Mouse (Mus musculus): ENCODE measurements around the gene Ddb2. TPM values are rescaled to one million over a fixed set of nuclear protein-coding genes. Genes with fewer than 3 reads are reported as not detected.

The Ddb2 gene
- polyA plus RNA-seq (2012; ENCODE audit: insufficient read depth, insufficient read length, missing spikeins): 3.7 and 5.7 TPM in 2 replicates

DNA sequence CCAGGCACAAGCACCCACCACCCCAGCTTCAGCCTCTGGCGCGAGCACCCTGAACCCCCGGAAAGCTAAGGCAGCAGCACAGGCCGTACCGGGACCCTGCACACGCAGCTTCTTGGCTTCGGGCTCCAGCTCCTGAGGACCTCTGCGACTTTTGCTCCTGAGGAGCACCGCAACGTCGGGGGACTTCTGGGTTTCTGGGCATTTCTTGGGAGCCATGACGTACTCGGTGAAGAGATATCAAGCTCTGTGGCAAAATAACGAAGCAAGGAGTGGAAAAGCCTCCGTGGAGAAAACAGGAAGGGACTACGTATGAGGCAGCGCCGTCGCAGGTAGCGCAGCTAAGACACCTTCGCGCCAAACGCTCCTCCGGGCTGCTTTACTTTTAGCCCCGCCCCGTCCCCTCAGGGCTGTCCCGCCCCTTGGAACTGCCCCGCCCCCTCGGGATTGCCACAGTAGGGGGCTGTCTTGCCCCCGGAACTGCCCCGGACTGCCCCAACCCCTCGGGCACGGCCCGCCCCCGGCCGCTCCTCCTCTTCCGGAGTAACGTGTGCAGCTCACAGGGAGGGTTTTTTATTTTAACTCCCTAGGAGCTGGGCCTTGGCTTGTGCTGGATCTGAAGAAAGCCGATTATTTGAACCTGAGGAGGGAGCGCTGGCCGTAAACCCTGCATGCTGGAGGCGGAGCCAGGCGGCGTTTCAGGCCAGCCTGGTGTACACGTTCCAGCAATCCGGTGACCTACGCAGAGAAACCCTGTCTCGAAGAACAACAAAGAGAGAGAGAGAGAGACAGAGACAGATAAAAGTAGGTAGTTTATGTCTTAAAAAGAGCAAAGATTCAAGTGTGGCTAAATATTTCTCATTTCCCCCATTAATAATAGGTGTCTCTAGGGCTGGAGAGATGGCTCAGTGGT lies at the start of gene Ddb2:
Ddb2 (minus strand) TSS at position 382 of the 910 bp plus-strand sequence.
- H3K4me3 ChIP-seq (ENCODE audit: insufficient read depth, low read depth, low read length): peak within 1 kb of the TSS; percentile 75
- peak within 1 kb of the TSS; percentile 69 for H3K27ac ChIP-seq (replicated peaks; ENCODE audit: low read depth, low read length)
- no peaks in the 10 kb centered on the region for H3K4me1 ChIP-seq (ENCODE audit: control insufficient read depth, insufficient read depth, insufficient read length, low read length)

- H3K4me3 ChIP-seq (ENCODE audit: insufficient read depth, low read depth, low read length): no peak overlapping the region
- H3K4me1 ChIP-seq (ENCODE audit: control insufficient read depth, insufficient read depth, insufficient read length, low read length): peaks cover 3% of the 10 kb centered on the region; the same call in 1 of the 2 replicates
- H3K27ac ChIP-seq (replicated peaks; ENCODE audit: low read depth, low read length): no peak overlapping the region
These were observed 49.2 kb upstream of the Ddb2 start for GRCm38 (mm10) chr2:91285885-91286505.

DNA sequence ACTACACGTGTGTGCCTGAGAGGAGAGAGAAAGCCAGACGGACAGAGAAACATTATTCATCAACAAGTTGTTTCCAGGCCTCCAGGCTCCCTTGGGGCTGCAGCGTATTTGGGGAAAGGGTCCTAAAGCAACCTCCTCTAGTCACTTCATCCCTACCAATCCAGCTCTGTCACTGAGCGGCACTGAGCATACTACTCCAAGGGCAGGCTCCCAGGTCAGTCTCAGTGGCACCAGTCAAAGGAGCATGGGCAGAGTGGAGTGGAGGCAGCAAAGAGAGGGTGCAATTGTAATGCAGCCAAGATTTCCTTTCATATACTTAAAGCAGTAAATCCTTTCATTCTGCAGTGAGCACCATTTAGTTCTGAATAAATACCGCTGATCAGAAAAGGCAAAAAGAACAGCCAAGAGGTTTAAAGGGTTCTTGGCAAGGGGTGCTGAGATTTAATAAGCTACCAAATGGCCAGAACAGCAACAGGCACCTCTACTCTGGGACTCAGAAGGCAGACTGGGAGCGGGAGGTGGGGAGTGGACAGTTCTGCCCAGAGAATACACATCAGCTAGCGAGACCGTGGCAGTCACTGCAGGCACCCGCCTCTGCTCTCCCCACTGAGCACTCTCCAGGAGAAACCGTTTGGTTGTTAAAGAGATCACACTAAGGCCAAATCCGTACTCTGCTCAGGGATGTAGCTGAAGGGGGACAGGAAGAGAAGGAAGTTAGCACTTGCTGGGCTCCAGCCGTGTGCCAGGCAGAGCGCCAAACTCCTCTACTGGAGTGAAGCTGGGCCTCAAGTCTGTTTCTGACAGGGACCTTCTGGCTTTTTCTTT lies 47.8 kb upstream of the Ddb2 start:
- Histone ChIP-seq H3K27ac (replicated peaks; ENCODE audit: low read depth, low read length) (no peak overlapping the region), H3K4me1 (ENCODE audit: control insufficient read depth, insufficient read depth, insufficient read length, low read length) (0 out of 2 replicates have a peak, but pooled peaks cover 3% of the 10 kb centered on the region), H3K4me3 (ENCODE audit: insufficient read depth, low read depth, low read length) (no peak overlapping the region)

DNA sequence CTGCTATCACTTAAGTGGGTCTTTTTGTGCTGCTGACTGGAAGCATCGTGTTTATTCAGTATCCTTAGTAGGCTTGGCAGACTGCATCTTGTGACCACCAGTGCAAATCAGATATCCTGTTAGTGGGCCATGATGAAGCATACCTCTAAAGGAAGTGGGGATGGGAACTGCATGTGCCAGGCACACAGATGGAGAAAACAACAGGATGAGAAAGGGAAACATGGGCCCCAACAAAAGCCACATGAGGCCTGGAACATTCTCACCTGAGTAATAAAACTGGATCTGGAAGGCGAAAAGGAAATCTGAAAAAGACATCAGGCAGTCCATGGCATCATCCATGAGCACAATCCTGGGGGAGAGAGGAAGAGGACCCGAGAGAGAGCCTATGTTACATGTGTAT lies 47.2 kb upstream of the Ddb2 start:
- no peak overlapping the region for H3K27ac ChIP-seq (replicated peaks; ENCODE audit: low read depth, low read length)
- 0 out of 2 replicates have a peak, but pooled peaks cover 3% of the 10 kb centered on the region for H3K4me1 ChIP-seq (ENCODE audit: control insufficient read depth, insufficient read depth, insufficient read length, low read length)
- no peak overlapping the region for H3K4me3 ChIP-seq (ENCODE audit: insufficient read depth, low read depth, low read length)

DNA sequence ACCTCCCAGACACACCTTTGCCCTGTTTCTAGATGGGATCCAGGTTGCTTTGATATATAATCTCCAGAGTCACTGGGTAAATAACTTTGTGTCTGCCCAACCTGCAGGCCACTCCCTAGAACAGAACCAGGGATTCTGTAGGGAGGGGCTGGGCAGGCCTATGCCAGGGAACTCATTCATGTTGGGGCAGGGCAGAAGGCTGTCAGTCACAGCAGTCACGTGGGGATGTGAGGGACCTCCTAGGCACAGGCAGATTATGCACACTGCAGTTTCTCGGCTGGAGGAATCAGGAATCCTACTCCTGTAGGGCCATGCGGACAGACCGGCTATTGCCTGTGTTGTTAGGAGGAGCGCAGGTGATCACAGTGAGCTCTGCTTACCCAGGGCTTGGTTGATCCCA lies 44.6 kb upstream of the Ddb2 start:
- Histone ChIP-seq H3K4me3 (ENCODE audit: insufficient read depth, low read depth, low read length) (no peak overlapping the region), H3K27ac (replicated peaks; ENCODE audit: low read depth, low read length) (no peak overlapping the region), H3K4me1 (ENCODE audit: control insufficient read depth, insufficient read depth, insufficient read length, low read length) (0 out of 2 replicates have a peak, but pooled peaks cover 3% of the 10 kb centered on the region)

DNA sequence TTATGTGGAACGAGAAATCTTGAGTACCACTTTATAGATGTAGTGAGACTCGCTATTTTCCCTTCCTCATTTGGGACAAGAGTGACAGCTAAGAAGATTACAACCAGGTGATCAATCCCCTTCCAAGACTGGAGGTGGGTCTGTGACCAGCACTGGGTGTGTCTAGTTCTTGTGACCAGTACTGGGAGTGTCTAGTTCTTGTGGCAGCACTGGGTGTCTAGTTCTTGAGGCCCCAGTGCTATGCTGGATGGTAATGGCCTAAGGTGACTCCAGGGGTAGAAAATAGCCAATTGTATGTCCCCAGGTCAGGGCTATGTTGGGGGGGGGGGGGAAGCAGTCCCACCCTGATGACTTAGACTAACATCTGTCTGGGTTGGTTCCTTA lies 42.6 kb upstream of the Ddb2 start:
- Histone ChIP-seq H3K4me1 (ENCODE audit: control insufficient read depth, insufficient read depth, insufficient read length, low read length) (0 out of 2 replicates have a peak, but pooled peaks cover 2% of the 10 kb centered on the region), H3K4me3 (ENCODE audit: insufficient read depth, low read depth, low read length) (no peak overlapping the region), H3K27ac (replicated peaks; ENCODE audit: low read depth, low read length) (no peak overlapping the region)

GRCm38 (mm10) chr2:91278749-91279371 lies 42.1 kb upstream of the Ddb2 start:
- no peaks in the 10 kb centered on the region for H3K4me1 ChIP-seq (ENCODE audit: control insufficient read depth, insufficient read depth, insufficient read length, low read length)
- no peak overlapping the region for H3K4me3 ChIP-seq (ENCODE audit: insufficient read depth, low read depth, low read length)

GRCm38 (mm10) chr2:91269687-91270133 lies 32.9 kb upstream of the Ddb2 start:
- Histone ChIP-seq H3K27ac (replicated peaks; ENCODE audit: low read depth, low read length) (no peak overlapping the region), H3K4me1 (ENCODE audit: control insufficient read depth, insufficient read depth, insufficient read length, low read length) (no peaks in the 10 kb centered on the region), H3K4me3 (ENCODE audit: insufficient read depth, low read depth, low read length) (no peak overlapping the region)

More at GRCm38 (mm10) chr2:91278749-91279371, 42.1 kb upstream of the Ddb2 start:
- no peak overlapping the region for H3K27ac ChIP-seq (replicated peaks; ENCODE audit: low read depth, low read length)

- H3K4me3 ChIP-seq (ENCODE audit: insufficient read depth, low read depth, low read length): no peak overlapping the region
- no peaks in the 10 kb centered on the region for H3K4me1 ChIP-seq (ENCODE audit: control insufficient read depth, insufficient read depth, insufficient read length, low read length)
- no peak overlapping the region for H3K27ac ChIP-seq (replicated peaks; ENCODE audit: low read depth, low read length)
These were observed 31.9 kb upstream of the Ddb2 start for GRCm38 (mm10) chr2:91268706-91269105.

GRCm38 (mm10) chr2:91268042-91268441 lies 31.3 kb upstream of the Ddb2 start:
- Histone ChIP-seq H3K4me3 (ENCODE audit: insufficient read depth, low read depth, low read length) (no peak overlapping the region), H3K4me1 (ENCODE audit: control insufficient read depth, insufficient read depth, insufficient read length, low read length) (no peaks in the 10 kb centered on the region), H3K27ac (replicated peaks; ENCODE audit: low read depth, low read length) (no peak overlapping the region)

- Histone ChIP-seq H3K27ac (replicated peaks; ENCODE audit: low read depth, low read length) (peak within 1 kb of the TSS; percentile 87), H3K4me3 (ENCODE audit: insufficient read depth, low read depth, low read length) (peak within 1 kb of the TSS; percentile 88), H3K4me1 (ENCODE audit: control insufficient read depth, insufficient read depth, insufficient read length, low read length) (no peaks in the 10 kb centered on the region)
These were observed 28.2 kb upstream of the Ddb2 start, which contains the start of gene Arfgap2 for GRCm38 (mm10) chr2:91264711-91265681. Gene Arfgap2, plus strand, starts transcription at chr2:91264974.

GRCm38 (mm10) chr2:91263692-91264660 lies 27.2 kb upstream of the Ddb2 start:
- no peaks in the 10 kb centered on the region for H3K4me1 ChIP-seq (ENCODE audit: control insufficient read depth, insufficient read depth, insufficient read length, low read length)
- 0 out of 2 replicates have a peak overlapping the region, but pooled peaks have one; percentile 84 for H3K27ac ChIP-seq (replicated peaks; ENCODE audit: low read depth, low read length)
- H3K4me3 ChIP-seq (ENCODE audit: insufficient read depth, low read depth, low read length): peak overlapping the region; percentile 74
